Mouse (Mus musculus): ENCODE results near the gene Crym.

Gene Crym

DNA sequence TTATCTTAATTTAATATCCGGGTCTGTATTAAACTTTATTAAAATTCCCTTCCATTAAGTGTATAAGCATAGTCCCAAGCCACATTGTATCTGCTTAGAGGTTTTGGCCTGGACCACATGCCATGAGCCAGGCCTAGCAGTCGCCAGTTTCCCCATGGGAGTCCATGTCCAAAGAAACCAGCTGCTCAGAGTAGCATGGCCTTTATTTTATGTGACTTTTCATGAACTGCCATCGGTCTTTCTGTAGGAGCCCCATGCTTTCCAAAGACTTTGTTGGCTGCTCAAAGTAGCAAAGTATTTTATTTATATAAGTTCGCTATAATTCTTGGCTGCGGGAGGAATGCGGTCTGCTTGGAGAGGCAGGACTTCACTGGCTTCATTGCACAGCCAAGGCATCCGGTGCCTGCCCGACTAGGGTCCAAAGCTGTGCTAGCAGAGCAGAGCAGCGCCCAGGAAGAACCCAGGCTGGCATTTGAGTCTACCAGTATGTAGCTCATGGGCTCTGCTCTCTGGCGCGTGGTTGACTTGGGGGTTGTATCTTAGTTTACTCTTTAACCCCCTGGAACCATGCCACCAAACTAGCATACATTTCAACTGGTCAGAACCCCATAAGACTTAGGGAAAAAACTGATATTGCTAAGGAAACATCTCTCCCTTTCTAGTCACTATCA is 38.2 kb downstream of the Crym start:
- DNase-seq (ENCODE audit: low read depth, low spot score), result no peak

DNA sequence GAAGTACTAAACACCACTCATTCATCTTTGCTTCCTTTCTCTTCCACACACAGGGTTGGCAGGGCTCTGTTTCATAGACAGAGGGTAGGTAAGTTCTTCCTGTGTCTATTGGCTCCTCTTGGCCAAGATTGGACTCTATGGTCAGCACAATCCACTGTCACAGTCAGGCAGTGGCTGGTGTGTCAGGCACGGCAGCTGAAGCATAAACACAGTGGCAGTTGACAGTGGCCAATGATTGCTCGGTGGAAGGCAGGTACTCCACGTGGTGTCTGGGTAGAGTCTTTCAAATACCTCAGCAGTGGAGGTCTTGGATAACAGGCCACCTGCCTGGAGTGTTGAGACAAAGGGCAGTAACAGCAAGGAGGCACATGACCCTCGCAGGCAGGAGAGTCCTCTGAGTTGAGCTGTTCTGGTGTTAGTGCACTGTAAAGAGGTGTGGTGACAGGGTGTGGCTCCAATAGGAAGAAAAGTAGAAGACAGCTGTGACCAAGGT is 43.7 kb downstream of the Crym start:
- no peak for DNase-seq (ENCODE audit: low read depth, low spot score)

DNA sequence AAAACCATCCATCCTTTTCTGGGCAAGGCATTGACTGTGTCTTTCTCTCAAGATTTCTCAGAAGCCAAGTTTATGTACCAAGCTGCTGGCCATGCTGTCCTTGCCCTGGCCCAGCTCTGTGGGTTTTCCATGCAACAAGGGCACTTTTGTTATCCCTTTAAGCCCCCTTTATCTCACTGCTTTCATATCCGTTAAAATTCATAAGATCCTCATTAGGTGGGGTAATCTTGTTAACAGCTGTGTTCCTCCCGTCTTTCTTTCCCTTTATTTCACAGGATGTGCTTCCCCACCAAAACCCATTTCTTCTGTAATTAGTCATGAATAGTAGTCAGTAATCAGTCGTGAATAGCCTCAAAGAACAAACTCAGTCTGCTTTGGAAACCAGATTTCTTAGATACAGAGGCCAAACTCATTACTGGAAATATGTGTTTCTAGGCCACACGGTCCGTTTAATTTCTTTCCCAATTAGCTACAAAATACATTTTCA is 44.3 kb downstream of the Crym start:
- DNase-seq (ENCODE audit: low read depth, low spot score), result peak; percentile 24

DNA sequence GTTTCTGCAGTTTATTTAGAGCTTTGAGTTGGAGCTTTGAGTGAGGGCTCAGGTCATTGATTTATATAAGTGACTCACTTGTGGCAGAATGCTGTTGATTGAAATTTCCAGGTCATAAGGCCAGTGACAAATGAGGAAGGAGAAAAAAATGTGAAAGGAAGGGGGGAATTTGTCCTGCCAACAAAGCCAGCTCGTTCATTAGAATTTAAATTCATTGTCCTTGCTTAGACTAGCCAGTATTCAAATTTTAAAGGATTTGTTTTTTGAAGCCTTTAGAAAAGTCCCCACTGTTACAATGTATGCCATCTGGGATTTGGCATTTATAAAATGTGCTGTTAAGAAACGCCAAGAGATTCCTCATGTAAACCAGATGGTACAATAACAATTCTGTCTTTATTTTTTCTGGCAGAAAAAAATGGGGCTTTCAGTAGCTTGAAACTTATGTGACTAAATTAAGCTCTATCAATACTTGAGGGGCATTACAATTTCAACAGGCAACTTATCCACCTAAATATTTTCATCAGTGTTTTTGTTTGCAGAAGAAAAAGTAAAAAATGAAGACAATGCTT is 45.0 kb downstream of the Crym start:
- peak; percentile 30 for DNase-seq (ENCODE audit: low read depth, low spot score)

DNA sequence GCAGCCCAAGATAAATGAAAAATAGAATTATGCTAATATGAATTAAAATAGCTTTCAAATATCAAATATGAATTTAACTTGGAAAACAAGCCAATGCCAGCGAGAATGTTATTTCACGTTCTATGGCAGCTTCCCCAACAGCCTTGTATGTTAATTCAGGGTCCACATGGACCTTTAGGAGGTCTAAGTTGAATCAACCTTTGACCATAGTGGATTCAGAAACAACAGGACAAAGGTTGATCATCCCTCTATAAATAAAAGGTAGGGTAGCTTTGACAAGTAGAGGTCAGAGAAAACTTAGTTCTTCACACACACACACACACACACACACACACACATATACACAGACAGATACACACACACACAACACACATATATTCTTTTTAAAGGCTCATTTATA is 51.0 kb downstream of the Crym start:
- DNase-seq (ENCODE audit: low read depth, low spot score), result no peak

DNA sequence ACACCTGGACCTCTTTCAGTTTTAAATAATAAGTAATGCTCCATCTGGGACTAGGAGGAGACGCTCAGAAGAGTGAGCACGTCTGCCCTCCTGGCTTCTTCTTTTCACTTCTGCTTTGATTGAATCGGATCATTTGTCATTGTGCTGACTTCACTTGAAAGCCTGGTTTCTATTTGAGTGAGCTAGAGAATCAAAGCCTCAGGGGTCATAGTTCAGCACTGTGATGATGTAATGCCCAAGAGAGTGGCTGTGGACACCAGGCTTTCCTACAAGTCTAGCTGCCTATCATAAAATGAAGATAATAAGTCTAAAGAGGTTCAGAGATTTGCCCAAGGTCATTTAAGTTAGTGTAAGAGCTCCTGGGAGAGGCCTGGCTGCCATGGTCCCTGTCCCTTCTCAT is 51.7 kb downstream of the Crym start:
- DNase-seq (ENCODE audit: low read depth, low spot score), result peak; percentile 61

DNA sequence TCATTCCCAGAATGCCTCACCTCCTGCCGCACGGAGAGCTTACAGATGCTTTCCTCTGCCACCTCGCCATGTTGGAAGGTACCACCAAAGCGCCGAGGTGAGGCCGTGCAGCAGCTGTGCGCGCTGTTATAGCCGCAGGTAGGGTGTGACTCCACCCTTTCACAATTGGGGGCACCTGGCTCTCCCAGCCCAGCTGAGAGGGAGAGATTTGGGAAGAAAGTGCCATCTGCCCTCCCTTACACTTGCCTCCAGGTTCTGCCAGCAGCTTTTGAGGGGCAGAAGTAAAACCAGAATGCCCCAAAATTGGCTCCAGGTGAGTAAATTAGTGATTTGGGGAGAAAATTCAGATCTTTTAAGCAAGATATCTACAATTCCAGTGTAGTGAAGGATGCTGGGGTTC is 56.7 kb downstream of the Crym start, which contains the start of gene Zp2:
Zp2 (minus strand) TSS at position 101 of the 400 bp plus-strand sequence.
- DNase-seq (ENCODE audit: low read depth, low spot score), result no peak

DNA sequence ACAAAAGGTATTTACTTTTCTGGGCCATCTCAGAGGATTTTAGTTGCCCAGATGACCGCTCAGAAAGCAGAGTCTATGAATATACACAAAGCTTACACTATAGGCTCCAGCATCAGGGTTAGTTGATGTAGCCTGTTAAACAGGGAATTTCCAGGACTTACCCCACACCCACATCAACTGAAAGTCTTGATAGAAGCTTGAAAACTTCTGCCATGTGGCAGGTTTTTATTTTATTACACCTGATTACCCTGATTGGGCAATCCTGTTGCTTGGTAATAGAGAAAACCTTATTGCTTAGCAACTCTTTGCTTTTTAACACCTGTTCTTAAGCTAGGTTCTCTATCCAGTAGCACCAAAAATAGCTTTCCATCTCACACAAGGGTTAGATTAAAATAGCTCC is 59.2 kb downstream of the Crym start:
- no peak for DNase-seq (ENCODE audit: low read depth, low spot score)
